Mouse (Mus musculus): ENCODE measurements around the gene Itpripl2. TPM values are rescaled to one million over a fixed set of nuclear protein-coding genes. Genes with fewer than 3 reads are reported as not detected.

Gene Itpripl2
- polyA plus RNA-seq, 1 experiment from 2014 or later, result 0.70 TPM

Other genes starting within 250 kb of the Itpripl2 start
- gene Smg1, start 248.3 kb downstream of the Itpripl2 start, polyA plus RNA-seq (2015; fragmentation: Nextera tagmentation; extraction: Ambion mirVana), result 5.8 and 6.0 TPM in 2 replicates
- 0.07 and 0.20 TPM in 2 replicates for gene Syt17, start 43.8 kb downstream of the Itpripl2 start, polyA plus RNA-seq (2015; fragmentation: Nextera tagmentation; extraction: Ambion mirVana)
- 56.5 and 58.8 TPM in 2 replicates for gene Coq7, start 41.4 kb upstream of the Itpripl2 start, polyA plus RNA-seq (2015; fragmentation: Nextera tagmentation; extraction: Ambion mirVana)
- gene Tmc7, start 92.8 kb upstream of the Itpripl2 start, polyA plus RNA-seq (2015; fragmentation: Nextera tagmentation; extraction: Ambion mirVana), result 0.18 and 0.24 TPM in 2 replicates
- not detected in 2 replicates for gene Tmc5, start 105.3 kb upstream of the Itpripl2 start, polyA plus RNA-seq (2015; fragmentation: Nextera tagmentation; extraction: Ambion mirVana)
- gene Gde1, start 213.8 kb upstream of the Itpripl2 start, polyA plus RNA-seq (2015; fragmentation: Nextera tagmentation; extraction: Ambion mirVana), result 46.3 and 47.0 TPM in 2 replicates
- 8.5 and 10.9 TPM in 2 replicates for gene Ccp110, start 220.6 kb upstream of the Itpripl2 start, polyA plus RNA-seq (2015; fragmentation: Nextera tagmentation; extraction: Ambion mirVana)
- gene Vps35l, start 248.3 kb upstream of the Itpripl2 start, polyA plus RNA-seq (2015; fragmentation: Nextera tagmentation; extraction: Ambion mirVana), result 37.6 and 43.6 TPM in 2 replicates

All from liver, embryonic 13.5 days (tissue).